Mouse (Mus musculus) testis, postnatal 14 days (tissue): ENCODE data around the gene Trit1.
"Not testable (repeated sequence)": the region's sequence is repeated elsewhere in the genome, so short reads cannot be mapped to it uniquely, and the experiment has no call there.

Experiments used
- DNase-seq: peaks from one replicate; pipeline ENCODE4 v3.0.0; 2021; ENCODE audit warnings: low spot score

Gene Trit1

GRCm38 (mm10) chr4:122998537-122999262 is 17.7 kb upstream of the Trit1 start:
- no peak for DNase-seq

DNA sequence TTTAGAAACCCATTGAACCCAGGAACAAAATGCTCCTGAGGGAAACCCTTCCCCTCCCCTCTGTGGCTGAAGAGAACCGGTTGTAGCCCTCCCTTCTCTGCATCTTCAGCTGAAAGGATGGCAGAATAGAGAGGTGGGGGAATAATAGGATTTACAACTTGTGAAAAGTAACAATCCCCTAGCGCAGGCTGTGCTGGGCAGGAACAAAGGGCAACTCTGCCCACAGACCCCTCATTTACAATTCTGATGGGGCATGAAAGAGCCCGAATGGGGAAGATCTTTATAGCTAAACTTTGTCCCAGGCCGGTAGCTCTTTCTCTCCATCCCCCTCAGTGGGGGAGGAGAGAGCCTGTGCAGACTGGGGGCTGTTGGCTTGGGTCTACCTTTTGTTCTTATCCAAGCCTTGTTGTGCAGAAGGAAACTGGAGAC is 17.1 kb upstream of the Trit1 start:
- DNase-seq: no peak

GRCm38 (mm10) chr4:123000130-123000529 is 16.3 kb upstream of the Trit1 start:
- no peak for DNase-seq

GRCm38 (mm10) chr4:123000617-123001342 is 15.6 kb upstream of the Trit1 start:
- no peak for DNase-seq

DNA sequence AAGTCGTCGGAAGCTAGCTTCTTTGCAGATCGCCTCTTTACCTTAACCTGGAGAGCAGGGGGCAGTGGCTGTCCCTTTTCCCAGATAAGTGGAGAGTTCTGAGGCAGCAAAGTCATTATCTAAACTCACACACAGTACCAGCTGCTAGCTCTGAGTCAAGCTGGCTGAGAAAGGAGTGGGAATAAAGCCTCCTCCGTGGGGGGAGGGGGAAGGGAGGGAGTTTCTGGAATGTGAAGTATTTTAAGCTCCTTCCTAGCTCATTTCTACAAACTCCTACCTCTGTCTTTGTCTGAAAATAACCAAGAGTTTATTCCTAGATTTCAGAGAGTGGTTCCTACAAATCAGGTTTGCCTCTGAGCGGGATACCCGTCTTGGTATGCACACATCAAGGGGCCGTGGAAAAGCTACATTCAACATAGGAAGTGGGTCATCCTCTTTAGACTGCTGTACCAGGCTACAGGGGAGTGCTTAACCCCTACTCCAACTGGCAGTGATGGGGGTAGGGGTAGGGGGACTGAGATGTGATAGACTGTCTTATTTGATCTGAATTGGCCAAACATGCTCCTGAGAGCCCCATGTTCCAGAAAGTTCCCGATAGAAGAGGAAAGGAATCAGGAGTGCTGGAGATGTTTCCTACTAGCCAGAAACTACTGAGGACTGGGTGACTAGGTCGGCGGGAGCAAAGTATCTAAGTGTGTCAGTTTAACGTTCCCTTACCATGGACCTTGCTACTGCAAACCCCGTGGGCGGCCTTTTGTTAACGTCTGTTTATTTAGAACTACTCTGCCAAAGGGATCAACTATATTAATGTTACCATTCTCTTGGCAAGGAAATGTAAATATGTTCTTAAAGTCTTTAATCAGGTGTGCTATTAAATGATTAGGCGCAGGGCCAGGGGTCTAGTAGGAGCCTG is 11.1 kb upstream of the Trit1 start:
- DNase-seq: no peak

DNA sequence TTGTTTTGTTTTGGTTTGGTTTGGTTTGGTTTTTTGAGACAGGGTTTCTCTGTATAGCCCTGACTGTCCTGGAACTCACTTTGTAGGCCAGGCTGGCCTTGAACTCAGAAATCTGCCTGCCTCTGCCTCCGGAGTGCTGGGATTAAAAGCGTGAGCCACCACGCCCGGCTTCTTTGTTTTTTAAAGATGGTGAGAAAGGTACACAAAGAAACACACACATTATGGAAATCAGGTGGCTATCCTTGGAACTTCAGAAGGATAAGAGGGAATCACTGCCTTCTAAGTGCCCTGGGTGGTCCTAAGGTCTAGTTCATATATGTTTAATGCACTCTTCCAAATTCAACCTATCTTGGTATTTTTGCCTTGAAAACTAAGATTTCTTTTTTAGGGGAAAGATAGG is 3.9 kb upstream of the Trit1 start:
- DNase-seq: not testable (repeated sequence)

GRCm38 (mm10) chr4:123013346-123013945 is 3.0 kb upstream of the Trit1 start:
- DNase-seq: no peak

DNA sequence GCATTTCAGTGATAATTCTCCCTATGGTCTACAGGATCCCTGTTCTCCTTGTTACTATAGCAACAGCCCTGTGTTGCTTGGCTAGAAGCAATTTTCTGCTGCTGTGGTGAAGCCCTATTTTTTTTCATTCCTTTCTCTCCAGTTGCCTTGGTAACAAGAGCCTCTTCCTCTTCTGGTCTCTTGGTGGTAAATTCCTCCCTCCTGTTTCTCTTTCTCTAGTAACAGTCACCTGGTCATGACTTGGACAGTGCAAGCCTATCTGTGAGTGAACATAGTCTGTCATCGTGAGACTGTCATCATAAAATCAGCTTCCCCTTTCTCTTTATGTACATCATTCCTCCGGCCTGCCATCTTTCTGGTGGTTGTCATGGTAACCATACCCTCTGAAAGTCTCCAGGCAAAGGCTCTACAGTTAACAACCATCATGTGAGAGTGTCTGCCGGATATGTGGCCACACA is 2.4 kb upstream of the Trit1 start:
- DNase-seq: no peak

DNA sequence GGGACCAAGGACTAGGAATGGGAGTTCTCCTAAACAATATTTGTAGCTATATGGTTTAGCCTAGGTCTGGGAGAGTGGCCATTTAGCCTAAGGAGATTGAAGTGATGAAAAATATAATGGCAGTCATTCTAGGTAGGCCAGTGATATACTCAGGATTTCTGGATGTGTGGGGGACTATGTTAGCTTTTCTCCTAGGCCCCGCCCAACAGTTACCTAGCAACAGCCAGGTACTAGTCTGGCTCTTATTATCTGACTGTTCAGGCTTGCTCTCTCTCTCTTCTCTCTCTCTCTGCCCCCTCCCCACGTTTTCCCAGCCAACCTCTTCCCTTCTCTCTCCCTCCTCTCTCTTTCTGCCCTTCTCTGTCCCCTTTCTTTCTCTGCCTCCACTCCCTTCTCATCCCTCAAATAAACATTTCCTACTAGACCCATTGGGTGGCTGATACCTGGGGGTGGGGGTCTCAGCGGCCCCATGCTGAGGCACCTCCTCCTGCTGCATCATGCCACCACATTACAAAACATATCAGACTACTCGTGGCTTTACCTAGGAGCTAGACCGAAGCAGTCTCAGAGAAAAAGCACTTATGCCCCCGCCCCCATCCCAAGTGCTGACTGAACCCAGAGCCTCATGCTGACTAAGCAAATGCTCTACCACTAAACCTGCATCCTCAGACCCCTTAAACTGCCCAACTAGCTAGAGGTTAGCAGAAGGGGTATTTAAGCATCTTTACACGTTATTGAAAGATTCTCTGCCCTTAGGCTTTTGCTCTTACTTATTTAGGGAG is 1.7 kb upstream of the Trit1 start:
- DNase-seq: no peak

DNA sequence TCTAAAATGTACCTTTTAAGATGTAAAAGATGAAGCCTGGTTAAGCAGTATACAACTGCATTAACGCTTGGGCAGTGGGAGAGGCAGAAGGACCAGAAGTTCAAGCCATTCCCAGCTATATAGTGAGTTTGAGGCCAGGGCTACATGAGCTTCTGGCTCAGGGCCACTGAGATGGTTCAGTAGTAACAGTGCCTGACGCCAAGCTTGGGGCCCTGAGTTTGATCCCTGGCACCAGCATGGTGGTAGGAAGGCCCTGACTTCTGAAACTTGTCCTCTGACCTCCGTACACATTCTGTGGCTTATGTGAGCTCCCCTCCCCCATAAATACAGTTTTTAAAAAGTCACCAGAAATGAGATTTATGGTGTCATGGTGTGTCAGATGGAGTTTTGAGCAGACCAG is 5.2 kb downstream of the Trit1 start:
- DNase-seq: no peak

DNA sequence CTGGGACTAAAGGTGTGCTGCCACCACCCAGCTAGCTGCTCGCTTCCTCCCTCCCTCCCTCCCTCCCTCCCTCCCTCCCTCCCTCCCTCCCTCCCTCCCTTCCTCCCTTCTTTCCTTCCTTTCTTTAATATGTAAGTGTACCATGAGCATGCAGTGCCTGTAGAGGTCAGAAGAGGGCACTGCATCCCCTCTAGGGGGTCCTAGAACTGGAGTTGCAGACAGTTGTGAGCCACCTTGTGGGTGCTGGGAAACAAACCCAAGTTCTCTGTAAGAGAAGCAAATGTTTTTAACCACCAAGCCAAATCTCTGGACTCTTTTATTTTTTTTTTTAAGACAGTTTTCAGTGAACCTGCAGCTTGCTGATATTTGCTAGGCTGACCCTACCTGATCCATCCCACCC is 6.5 kb downstream of the Trit1 start:
- DNase-seq: no peak

- no peak for DNase-seq
Observed at GRCm38 (mm10) chr4:123025418-123025817, 9.0 kb downstream of the Trit1 start.

GRCm38 (mm10) chr4:123026161-123026560 is 9.8 kb downstream of the Trit1 start:
- DNase-seq: no peak

GRCm38 (mm10) chr4:123026597-123026996 is 10.2 kb downstream of the Trit1 start:
- DNase-seq: no peak

DNA sequence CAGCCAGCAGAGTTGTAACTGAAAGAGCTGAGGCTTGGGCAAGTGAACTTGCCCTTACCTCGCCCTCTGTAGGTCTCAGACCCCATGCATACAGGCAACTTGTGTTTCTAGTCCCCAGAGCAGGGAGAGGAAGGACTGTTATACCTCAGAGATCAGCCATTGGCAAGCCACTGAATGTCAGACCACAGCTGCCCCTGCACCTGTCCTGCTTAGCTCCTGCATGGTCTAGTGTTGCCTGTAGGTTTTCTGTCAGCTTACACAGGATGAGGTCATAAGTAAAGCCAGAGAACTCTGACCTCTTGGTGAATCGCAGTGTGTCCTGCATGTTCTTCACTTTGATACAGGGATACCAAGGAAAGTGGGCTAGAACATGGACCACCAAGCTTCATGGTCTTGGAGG is 18.4 kb downstream of the Trit1 start:
- no peak for DNase-seq

- DNase-seq: no peak
Observed at GRCm38 (mm10) chr4:123035636-123036035, 19.2 kb downstream of the Trit1 start.

- DNase-seq: no peak
Observed at GRCm38 (mm10) chr4:123036710-123037109, 20.3 kb downstream of the Trit1 start.

DNA sequence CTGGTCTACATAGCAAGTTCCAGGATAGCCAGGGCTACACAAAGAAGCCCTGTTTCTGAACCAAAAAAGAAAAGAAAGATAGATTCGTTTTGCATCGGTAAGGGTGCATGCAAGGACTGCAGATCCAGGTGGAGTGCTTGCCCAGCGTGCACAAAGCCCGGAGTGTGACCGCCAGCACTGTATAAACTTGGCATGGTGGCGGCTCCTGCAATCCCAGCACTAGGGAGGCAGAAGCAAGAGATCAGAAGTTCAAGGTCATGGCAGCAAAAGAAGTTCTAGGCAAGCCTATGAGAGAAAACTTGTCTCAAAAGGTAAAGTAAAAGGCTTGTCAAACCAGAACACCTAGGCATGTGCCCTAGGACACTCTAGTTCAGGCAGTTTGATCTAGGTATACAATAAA is 24.7 kb downstream of the Trit1 start:
- no peak for DNase-seq

DNA sequence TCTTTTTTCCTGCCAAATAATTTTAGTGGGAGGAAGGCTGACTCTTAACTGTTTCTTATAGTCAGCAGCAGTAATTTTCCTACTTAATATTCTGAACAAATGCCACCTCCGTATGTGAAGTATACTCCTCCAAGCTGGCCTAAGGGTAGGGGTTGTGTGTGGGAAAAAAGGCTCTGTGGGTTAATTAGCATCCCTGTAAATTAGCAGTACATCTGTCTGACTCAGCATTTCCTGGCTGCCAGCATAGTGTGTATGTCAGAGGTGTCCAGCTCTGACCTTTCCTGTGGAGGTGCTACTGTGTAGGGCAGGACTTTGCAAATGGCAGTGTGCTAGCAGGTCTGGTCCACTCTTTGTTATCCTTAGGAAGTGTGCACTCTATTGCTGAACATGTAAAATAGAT is 27.5 kb downstream of the Trit1 start:
- DNase-seq: no peak

DNA sequence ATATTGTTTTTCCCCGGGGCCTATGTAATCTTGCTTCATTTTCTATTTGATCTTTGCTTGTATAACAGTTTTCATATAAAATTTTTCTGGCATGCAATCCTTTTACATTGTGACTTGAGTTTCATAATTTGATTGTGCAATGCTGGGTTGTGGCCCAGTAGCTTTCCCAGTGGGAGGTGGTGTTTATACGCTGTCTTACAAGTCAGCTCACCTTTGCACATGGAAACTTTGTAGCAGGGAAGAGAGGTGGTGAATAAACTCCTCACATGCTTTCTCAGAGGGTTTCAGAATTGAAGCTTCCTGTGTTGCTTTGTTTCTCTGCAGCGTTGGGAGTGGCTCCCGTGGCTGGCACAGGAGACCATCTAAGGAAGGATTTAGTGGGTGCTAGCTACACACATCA is 28.4 kb downstream of the Trit1 start:
- DNase-seq: peak; percentile 29

DNA sequence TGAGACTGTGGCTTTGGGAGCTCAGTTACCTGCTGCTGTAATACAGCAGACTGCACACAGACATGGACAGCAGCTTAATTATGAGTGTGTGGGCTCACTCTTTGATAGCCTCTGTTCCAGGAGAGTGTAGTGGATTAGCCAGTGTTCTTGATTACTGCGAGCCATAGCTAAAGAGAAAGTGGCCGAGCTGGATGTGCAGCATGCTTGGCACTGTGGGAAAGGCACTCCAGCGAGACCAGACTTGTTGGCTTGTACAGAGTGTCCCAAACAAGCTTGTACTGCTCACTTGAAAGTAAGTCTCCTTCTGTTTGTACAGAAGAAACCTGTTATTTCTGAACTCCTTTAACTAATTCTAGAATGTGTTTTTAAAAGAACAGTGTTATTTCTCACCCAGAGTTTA is 29.9 kb downstream of the Trit1 start:
- DNase-seq: peak; percentile 35
